Mouse (Mus musculus) induced T-regulatory cell, adult 2 months (primary cell): ENCODE measurements around the gene Mcpt2.
"Not testable (repeated sequence)": the region's sequence is repeated elsewhere in the genome, so short reads cannot be mapped to it uniquely, and the experiment has no call there.

Source experiments
- DNase-seq: peaks from one replicate; pipeline ENCODE4 v3.0.0-alpha.2; 2012; ENCODE audit warnings: low read depth

Gene Mcpt2

GRCm38 (mm10) chr14:56041792-56042191 lies at the start of gene Mcpt2:
Gene Mcpt2 (plus strand): TSS chr14:56042041.
- DNase-seq: not testable (repeated sequence)

GRCm38 (mm10) chr14:56013147-56013546 lies 28.7 kb upstream of the Mcpt2 start:
- DNase-seq: no peak

- no peak for DNase-seq
Observed at GRCm38 (mm10) chr14:56013924-56014323, 27.9 kb upstream of the Mcpt2 start.

DNA sequence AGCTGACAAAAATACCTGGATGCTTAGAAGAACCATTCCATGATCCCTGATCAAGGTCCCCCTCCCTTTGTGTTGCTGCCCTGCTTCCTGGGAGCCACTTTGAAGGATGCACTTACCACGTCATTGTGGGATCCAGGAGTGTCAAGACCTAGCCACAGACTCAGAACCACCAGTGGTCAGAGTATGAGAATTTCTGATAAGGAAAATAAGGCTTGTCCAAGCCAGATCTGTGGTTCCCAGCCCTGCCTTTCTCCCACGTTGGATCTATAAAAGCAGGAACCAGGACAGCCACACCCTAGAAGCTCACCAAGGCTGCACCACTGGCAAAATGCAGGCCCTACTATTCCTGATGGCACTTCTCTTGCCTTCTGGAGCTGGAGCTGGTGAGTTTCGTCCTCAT lies 24.2 kb upstream of the Mcpt2 start, which contains the start of gene Mcpt1:
Gene Mcpt1, plus strand, starts transcription at position 301 of the 400 bp plus-strand sequence.
- not testable (repeated sequence) for DNase-seq

DNA sequence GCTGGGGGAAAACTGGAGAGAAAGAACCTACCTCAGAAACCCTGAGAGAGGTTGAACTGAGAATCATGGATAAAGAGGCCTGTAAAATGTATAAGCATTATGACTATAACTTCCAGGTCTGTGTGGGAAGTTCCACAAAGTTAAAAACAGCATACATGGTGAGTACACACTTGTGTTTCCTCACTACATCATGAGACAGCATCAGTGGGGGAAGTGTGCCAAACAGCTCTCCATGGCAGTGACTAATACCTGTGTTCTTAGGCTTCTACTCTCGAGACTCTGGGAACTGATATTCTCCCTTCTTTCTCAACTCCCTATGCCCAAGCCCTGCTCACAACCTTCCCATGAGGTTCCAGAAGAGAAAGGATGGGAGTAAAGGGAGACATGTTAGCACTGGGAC lies 22.4 kb upstream of the Mcpt2 start:
- DNase-seq: no peak

- not testable (repeated sequence) for DNase-seq
Observed at GRCm38 (mm10) chr14:56021305-56021704, 20.5 kb upstream of the Mcpt2 start.

GRCm38 (mm10) chr14:56030395-56030794 lies 11.4 kb upstream of the Mcpt2 start, which contains the start of gene Mcpt9:
Gene Mcpt9 (minus strand): TSS chr14:56030495.
- not testable (repeated sequence) for DNase-seq

GRCm38 (mm10) chr14:56034433-56034832 lies 7.4 kb upstream of the Mcpt2 start:
- no peak for DNase-seq

DNA sequence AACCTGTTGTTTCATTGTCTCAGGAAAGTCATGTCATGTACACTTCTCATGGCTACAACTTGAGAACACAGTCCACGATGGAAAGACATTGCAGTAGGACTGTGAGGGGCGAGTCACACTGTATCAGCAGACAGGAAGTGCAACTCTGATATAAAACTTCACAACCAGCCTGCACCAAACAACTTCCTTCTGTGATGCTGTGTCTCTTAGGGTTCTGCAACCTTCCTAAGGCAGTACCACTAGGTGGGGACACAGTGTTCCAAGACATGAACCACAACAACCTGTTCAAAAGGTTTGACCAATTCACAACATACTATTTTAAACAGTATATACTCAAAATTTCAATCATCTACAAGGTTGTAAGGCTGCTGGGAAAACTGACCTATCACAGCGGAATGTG lies 13.6 kb downstream of the Mcpt2 start:
- DNase-seq: no peak

DNA sequence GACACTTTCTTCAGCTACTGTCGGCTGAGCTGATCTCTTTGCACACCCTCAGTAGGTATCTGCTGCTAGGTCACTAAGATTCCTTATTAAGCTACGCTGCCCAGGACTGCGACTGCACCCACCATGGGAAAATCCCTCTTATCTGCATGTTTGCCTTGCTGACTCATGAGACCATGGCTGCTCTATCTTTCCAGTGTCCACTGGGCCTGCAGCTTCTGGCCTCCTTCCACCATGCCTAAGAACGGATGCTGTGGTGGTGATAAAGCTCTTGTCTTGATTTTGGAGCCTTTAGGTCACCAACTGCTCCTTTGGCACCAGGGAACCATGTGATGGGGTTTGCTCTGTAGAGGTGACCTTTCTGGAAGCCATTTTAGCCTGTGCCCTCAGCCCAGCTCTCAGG lies 15.9 kb downstream of the Mcpt2 start:
- DNase-seq: no peak

DNA sequence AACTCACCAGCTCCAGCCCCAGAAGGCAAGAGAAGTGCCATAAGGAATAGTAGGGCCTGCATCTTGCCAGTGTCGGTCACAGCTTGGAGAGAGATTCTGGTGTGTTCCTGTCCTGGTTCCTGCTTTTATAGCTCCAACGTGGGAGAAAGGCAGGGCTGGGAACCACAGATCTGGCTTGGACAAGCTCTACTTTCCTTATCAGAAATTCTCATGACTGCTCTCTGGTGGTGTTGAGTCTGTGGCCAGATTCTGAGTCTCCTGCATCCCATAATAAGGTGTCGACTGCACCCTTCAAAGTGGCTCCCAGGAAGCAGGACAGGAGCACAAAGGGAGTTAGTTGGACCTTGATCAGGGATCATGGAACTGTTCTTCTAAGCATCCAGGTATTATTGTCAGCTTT lies 20.4 kb downstream of the Mcpt2 start, which contains the start of gene Mcpt4:
Gene Mcpt4, minus strand, starts transcription at position 101 of the 400 bp plus-strand sequence.
- DNase-seq: not testable (repeated sequence)

DNA sequence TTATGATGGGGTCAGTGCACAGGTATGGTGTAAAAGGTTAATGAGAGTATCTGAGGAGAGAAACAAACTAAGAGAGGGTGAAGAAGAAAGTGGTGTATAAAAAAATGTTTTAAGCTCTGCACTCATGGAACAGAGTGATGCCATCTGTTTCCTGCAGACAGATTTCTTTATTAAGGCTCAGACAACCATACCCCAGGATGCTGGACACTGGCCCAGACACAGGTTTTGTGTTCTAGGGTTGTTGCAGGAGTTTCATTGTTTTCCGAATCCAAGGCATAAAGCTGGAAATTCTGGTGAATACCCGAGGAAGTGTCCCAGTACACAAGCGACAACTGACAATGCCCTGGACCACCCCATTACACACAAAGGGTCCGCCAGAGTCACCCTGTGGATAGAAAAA lies 40.2 kb downstream of the Mcpt2 start:
- no peak for DNase-seq

- no peak for DNase-seq
Observed at GRCm38 (mm10) chr14:56085167-56085566, 43.3 kb downstream of the Mcpt2 start, which contains the start of gene Mcpt8. Gene Mcpt8 (minus strand): TSS chr14:56085273.

- no peak for DNase-seq
Observed at GRCm38 (mm10) chr14:56086711-56087110, 44.9 kb downstream of the Mcpt2 start.

GRCm38 (mm10) chr14:56093353-56093752 lies 51.5 kb downstream of the Mcpt2 start:
- no peak for DNase-seq
